Mouse (Mus musculus): ENCODE data around the gene Pax3.

GRCm38 (mm10) chr1:78203086-78203614 is 6.2 kb upstream of the Pax3 start:
- TF ChIP-seq CTCF (IDR thresholded peaks at IDR 0.05; ENCODE audit: borderline replicate concordance, extremely low read depth, insufficient read depth, insufficient read length) (no peak), POLR2A (IDR thresholded peaks at IDR 0.05; ENCODE audit: borderline replicate concordance, extremely low read depth, insufficient read depth, insufficient read length, poor library complexity, severe bottlenecking) (no peak)
